Mouse (Mus musculus) lung, postnatal 0 days (tissue): ENCODE measurements around the gene Tsc2.

Experiments
- CTCF ChIP-seq: IDR thresholded peaks from 2 replicates; pipeline ENCODE4 v1.5.1; 2016; ENCODE audit warnings: antibody characterized with exemption, mild to moderate bottlenecking
- EP300 ChIP-seq: IDR thresholded peaks from 2 replicates; pipeline ENCODE4 v1.6.1; 2016; ENCODE audit warnings: antibody characterized with exemption, mild to moderate bottlenecking, control low read depth

DNA sequence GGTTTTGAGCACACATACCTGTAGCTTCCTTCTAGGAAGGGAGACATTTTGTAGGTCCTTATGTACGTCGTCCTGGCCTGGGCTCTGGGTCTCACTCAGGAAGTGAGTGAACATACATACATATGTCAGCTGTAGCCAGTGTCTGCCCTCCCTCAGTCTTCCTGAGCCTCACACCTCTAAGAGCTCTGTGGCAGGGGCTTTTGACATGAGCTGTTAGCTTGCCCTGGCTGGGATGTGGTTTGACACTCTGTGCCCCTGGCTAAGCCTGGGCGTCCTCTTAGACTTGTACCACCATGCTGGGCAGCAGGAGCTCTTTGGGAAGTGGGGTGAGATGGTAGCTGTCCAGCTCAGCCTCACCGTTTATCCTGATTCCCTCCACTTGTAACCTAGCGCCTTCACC lies 38.9 kb upstream of the Tsc2 start:
- TF ChIP-seq CTCF (no peak), EP300 (no peak)
